Mouse (Mus musculus): Measurements from ENCODE around the gene Folr2. TPM values are rescaled to one million over a fixed set of nuclear protein-coding genes. Genes with fewer than 3 reads are reported as not detected.

Folr2 gene
- polyA plus RNA-seq, 1 experiment: 1.4 TPM

DNA sequence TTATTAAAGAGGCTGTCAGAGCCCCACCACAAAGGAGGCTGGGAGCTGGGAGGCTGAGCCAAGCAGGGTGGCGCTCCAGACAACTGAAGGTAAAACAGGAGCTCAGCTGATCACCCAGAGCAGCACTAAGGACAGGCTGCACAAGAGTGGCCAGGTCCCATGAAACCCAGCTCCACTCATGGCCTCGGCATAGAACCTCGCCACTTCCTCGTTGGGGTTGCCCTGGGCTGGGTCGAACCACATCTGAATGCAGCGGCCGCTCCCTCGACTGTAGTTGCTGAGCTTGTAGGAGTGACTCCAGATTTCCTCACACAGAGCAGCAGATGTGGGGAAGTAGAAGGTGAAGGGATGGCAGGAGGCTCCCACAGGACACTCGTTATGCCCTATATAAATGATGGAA lies 1.4 kb upstream of the Folr2 start:
- WGBS: 45% methylated on average over 9 of the region's 9 CpGs
- H3K36me3 ChIP-seq (ENCODE audit: control insufficient read depth, insufficient read depth, low read length): no peaks in the 10 kb centered on the region
- TF ChIP-seq POLR2A (IDR thresholded peaks at IDR 0.05; ENCODE audit: low read depth, low read length) (no peak), CTCF (IDR thresholded peaks at IDR 0.05; ENCODE audit: extremely low read depth, insufficient read depth, insufficient read length, insufficient replicate concordance) (no peak)
- no peaks in the 10 kb centered on the region for H3K4me1 ChIP-seq (ENCODE audit: control insufficient read depth, insufficient read depth, insufficient read length)
- H3K27me3 ChIP-seq (ENCODE audit: control insufficient read depth, insufficient read depth, low read length): no peaks in the 10 kb centered on the region
- H3K27ac ChIP-seq (ENCODE audit: insufficient read depth, low read length): no peak overlapping the region
- no peak overlapping the region for H3K4me3 ChIP-seq (ENCODE audit: extremely low read depth, insufficient read depth, insufficient read length)
- DNase-seq (ENCODE audit: low read depth in 1 of 2, low spot score in 2 of 2): peak in 1 of 2 experiments; percentile 5

DNA sequence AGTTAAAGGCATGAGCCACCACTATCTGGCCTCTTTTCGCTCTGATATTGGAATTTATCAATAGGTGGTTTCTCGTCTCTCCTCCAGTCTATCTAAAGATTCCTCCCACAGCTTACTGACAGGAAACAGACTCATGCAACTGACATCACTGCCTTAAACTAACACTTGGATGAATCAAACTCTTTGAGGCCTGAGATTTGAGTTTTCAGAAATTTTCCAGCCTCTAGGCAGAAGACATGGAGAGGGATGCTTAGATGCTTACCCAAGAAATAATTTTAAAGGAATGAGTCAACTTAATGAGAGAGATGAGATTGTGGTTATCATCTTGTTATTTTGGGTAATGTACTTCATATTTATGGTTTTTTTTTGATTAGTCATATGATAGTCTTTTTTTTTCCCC lies 3.2 kb downstream of the Folr2 start:
- no peaks in the 10 kb centered on the region for H3K27me3 ChIP-seq (ENCODE audit: control insufficient read depth, insufficient read depth, low read length)
- no peak for DNase-seq (ENCODE audit: low read depth in 1 of 2, low spot score in 2 of 2)
- H3K36me3 ChIP-seq (ENCODE audit: control insufficient read depth, insufficient read depth, low read length): no peaks in the 10 kb centered on the region
- H3K4me1 ChIP-seq (ENCODE audit: control insufficient read depth, insufficient read depth, insufficient read length): peaks cover 8% of the 10 kb centered on the region
- WGBS: 76% methylated on average over 2 of the region's 2 CpGs
- H3K27ac ChIP-seq (ENCODE audit: insufficient read depth, low read length): no peak overlapping the region
- TF ChIP-seq CTCF (IDR thresholded peaks at IDR 0.05; ENCODE audit: extremely low read depth, insufficient read depth, insufficient read length, insufficient replicate concordance) (no peak), POLR2A (IDR thresholded peaks at IDR 0.05; ENCODE audit: low read depth, low read length) (no peak)
- no peak overlapping the region for H3K4me3 ChIP-seq (ENCODE audit: extremely low read depth, insufficient read depth, insufficient read length)

DNA sequence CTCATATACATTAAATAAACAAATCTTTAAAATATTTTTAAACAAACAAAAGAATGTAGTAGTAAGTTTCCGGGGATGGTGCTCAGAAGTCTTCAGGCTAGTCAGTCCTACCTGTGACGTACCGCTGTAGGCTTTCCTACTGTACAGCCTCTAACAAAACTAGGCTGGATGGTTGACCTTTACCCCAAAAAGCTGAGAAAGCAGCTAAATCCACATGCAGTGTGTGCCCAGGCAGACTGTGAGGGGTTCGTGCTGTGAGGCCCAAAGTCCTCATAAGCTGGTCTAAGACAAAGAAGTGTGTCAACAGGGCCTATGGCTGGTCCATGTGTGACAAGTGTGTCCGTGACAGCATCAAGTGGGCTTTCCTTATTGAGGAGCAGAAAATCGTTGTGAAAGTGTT lies 4.1 kb downstream of the Folr2 start:
- DNase-seq (ENCODE audit: low read depth in 1 of 2, low spot score in 2 of 2): no peak
- no peak overlapping the region for H3K27ac ChIP-seq (ENCODE audit: insufficient read depth, low read length)
- peaks cover 8% of the 10 kb centered on the region for H3K4me1 ChIP-seq (ENCODE audit: control insufficient read depth, insufficient read depth, insufficient read length)
- H3K36me3 ChIP-seq (ENCODE audit: control insufficient read depth, insufficient read depth, low read length): no peaks in the 10 kb centered on the region
- no peak overlapping the region for H3K4me3 ChIP-seq (ENCODE audit: extremely low read depth, insufficient read depth, insufficient read length)
- WGBS: 90% methylated on average over 6 of the region's 6 CpGs
- no peaks in the 10 kb centered on the region for H3K27me3 ChIP-seq (ENCODE audit: control insufficient read depth, insufficient read depth, low read length)
- TF ChIP-seq POLR2A (IDR thresholded peaks at IDR 0.05; ENCODE audit: low read depth, low read length) (no peak), CTCF (IDR thresholded peaks at IDR 0.05; ENCODE audit: extremely low read depth, insufficient read depth, insufficient read length, insufficient replicate concordance) (no peak)

- DNase-seq (ENCODE audit: low read depth in 1 of 2, low spot score in 2 of 2): no peak
- Histone ChIP-seq H3K27me3 (ENCODE audit: control insufficient read depth, insufficient read depth, low read length) (no peaks in the 10 kb centered on the region), H3K36me3 (ENCODE audit: control insufficient read depth, insufficient read depth, low read length) (no peaks in the 10 kb centered on the region), H3K27ac (ENCODE audit: insufficient read depth, low read length) (peak overlapping the region; percentile 33), H3K4me3 (ENCODE audit: extremely low read depth, insufficient read depth, insufficient read length) (no peak overlapping the region), H3K4me1 (ENCODE audit: control insufficient read depth, insufficient read depth, insufficient read length) (peaks cover 8% of the 10 kb centered on the region)
- TF ChIP-seq POLR2A (IDR thresholded peaks at IDR 0.05; ENCODE audit: low read depth, low read length) (no peak), CTCF (IDR thresholded peaks at IDR 0.05; ENCODE audit: extremely low read depth, insufficient read depth, insufficient read length, insufficient replicate concordance) (no peak)
- 29% methylated on average over 6 of the region's 6 CpGs for WGBS
Observed at GRCm38 (mm10) chr7:101851689-101852088, 5.3 kb downstream of the Folr2 start.

GRCm38 (mm10) chr7:101847934-101848333 lies 9.1 kb downstream of the Folr2 start:
- Histone ChIP-seq H3K4me3 (ENCODE audit: extremely low read depth, insufficient read depth, insufficient read length) (no peak overlapping the region), H3K27ac (ENCODE audit: insufficient read depth, low read length) (no peak overlapping the region), H3K36me3 (ENCODE audit: control insufficient read depth, insufficient read depth, low read length) (no peaks in the 10 kb centered on the region), H3K4me1 (ENCODE audit: control insufficient read depth, insufficient read depth, insufficient read length) (peaks cover 8% of the 10 kb centered on the region), H3K27me3 (ENCODE audit: control insufficient read depth, insufficient read depth, low read length) (no peaks in the 10 kb centered on the region)
- DNase-seq (ENCODE audit: low read depth in 1 of 2, low spot score in 2 of 2): no peak
- TF ChIP-seq CTCF (IDR thresholded peaks at IDR 0.05; ENCODE audit: extremely low read depth, insufficient read depth, insufficient read length, insufficient replicate concordance) (no peak), POLR2A (IDR thresholded peaks at IDR 0.05; ENCODE audit: low read depth, low read length) (no peak)
- 95% methylated on average over 1 of the region's 1 CpGs for WGBS

GRCm38 (mm10) chr7:101844186-101844585 lies 12.8 kb downstream of the Folr2 start:
- Histone ChIP-seq H3K27me3 (ENCODE audit: control insufficient read depth, insufficient read depth, low read length) (no peaks in the 10 kb centered on the region), H3K4me3 (ENCODE audit: extremely low read depth, insufficient read depth, insufficient read length) (no peak overlapping the region), H3K27ac (ENCODE audit: insufficient read depth, low read length) (no peak overlapping the region), H3K36me3 (ENCODE audit: control insufficient read depth, insufficient read depth, low read length) (no peaks in the 10 kb centered on the region), H3K4me1 (ENCODE audit: control insufficient read depth, insufficient read depth, insufficient read length) (no peaks in the 10 kb centered on the region)
- no peak for DNase-seq (ENCODE audit: low read depth in 1 of 2, low spot score in 2 of 2)
- WGBS: 62% methylated on average over 6 of the region's 6 CpGs
- TF ChIP-seq CTCF (IDR thresholded peaks at IDR 0.05; ENCODE audit: extremely low read depth, insufficient read depth, insufficient read length, insufficient replicate concordance): no peak
- TF ChIP-seq POLR2A (IDR thresholded peaks at IDR 0.05; ENCODE audit: low read depth, low read length): no peak

GRCm38 (mm10) chr7:101837606-101838471 lies 19.2 kb downstream of the Folr2 start, which contains the start of gene Inppl1:
Gene Inppl1 (minus strand): TSS chr7:101838229.
- WGBS: 4% methylated on average over 63 of the region's 64 CpGs
- peak within 1 kb of the TSS; percentile 74 for H3K4me3 ChIP-seq (ENCODE audit: extremely low read depth, insufficient read depth, insufficient read length)
- DNase-seq (ENCODE audit: low read depth in 1 of 2, low spot score in 2 of 2): peak in 1 of 2 experiments; percentile 36

More at GRCm38 (mm10) chr7:101837606-101838471, 19.2 kb downstream of the Folr2 start, which contains the start of gene Inppl1:
- H3K4me1 ChIP-seq (ENCODE audit: control insufficient read depth, insufficient read depth, insufficient read length): no peaks in the 10 kb centered on the region
- peak within 1 kb of the TSS; percentile 74 for H3K27ac ChIP-seq (ENCODE audit: insufficient read depth, low read length)
- no peaks in the 10 kb centered on the region for H3K36me3 ChIP-seq (ENCODE audit: control insufficient read depth, insufficient read depth, low read length)
- peaks cover 7% of the 10 kb centered on the region for H3K27me3 ChIP-seq (ENCODE audit: control insufficient read depth, insufficient read depth, low read length)
- no peak for TF ChIP-seq CTCF (IDR thresholded peaks at IDR 0.05; ENCODE audit: extremely low read depth, insufficient read depth, insufficient read length, insufficient replicate concordance)
- no peak for TF ChIP-seq POLR2A (IDR thresholded peaks at IDR 0.05; ENCODE audit: low read depth, low read length)

Data from spleen, adult 2 months (tissue).